Mouse (Mus musculus) spleen, adult 2 months (tissue): Measurements from ENCODE around the gene Mcl1. TPM values are rescaled to one million over a fixed set of nuclear protein-coding genes. Genes with fewer than 3 reads are reported as not detected.

ENCODE experiments used
- DNase-seq, 2 experiments: peaks; one replicate each; pipeline versions ENCODE4 v3.0.0 to v3.0.0-alpha.2; 2012 to 2021; ENCODE audit warnings: low spot score in 2 of 2, low read depth in 1 of 2
- H3K27ac ChIP-seq: fragments of 200-500 bp; 2 replicates; pipeline ENCODE4 v1.5.1; 2012; ENCODE audit warnings: low read length, inconsistent platforms; ENCODE audit not compliant: insufficient read depth
- H3K27me3 ChIP-seq: fragments of 200-500 bp; 2 replicates; pipeline ENCODE4 v1.6.1; 2012; ENCODE audit warnings: mild to moderate bottlenecking, moderate library complexity, low read length, inconsistent platforms; ENCODE audit not compliant: control insufficient read depth, insufficient read depth
- H3K36me3 ChIP-seq: fragments of 200-500 bp; 2 replicates; pipeline ENCODE4 v1.6.1; 2012; ENCODE audit warnings: mild to moderate bottlenecking, low read length, inconsistent platforms; ENCODE audit not compliant: control insufficient read depth, insufficient read depth
- H3K4me1 ChIP-seq: fragments of 200-500 bp; 2 replicates; pipeline ENCODE4 v1.6.1; 2011; ENCODE audit warnings: inconsistent platforms; ENCODE audit not compliant: control insufficient read depth, insufficient read depth, insufficient read length
- H3K4me3 ChIP-seq: fragments of 200-500 bp; 2 replicates; pipeline ENCODE4 v1.5.1; 2011; ENCODE audit warnings: mild to moderate bottlenecking, inconsistent platforms; ENCODE audit not compliant: insufficient read depth, insufficient read length; ENCODE audit errors: extremely low read depth
- CTCF ChIP-seq: fragments of 200-500 bp; IDR thresholded peaks from 2 replicates; pipeline ENCODE4 v1.5.1; 2011; ENCODE audit warnings: mild to moderate bottlenecking, inconsistent platforms; ENCODE audit not compliant: insufficient read depth, insufficient read length, insufficient replicate concordance; ENCODE audit errors: extremely low read depth
- POLR2A ChIP-seq: fragments of 200-500 bp; IDR thresholded peaks from 2 replicates; pipeline ENCODE4 v1.6.1; 2011; ENCODE audit warnings: low read depth, low read length, inconsistent platforms
- WGBS: fragments of 180-500 bp; shearing (Covaris S2); methylation state at CpG from one replicate; pipeline ENCODE4 v1.1.7; 2018; 5-methylcytosine and 5-hydroxymethylcytosine counted together
- polyA plus RNA-seq: library from polyadenylated mRNA; depleted of rRNA; stranded (reverse); fragments of >200 nt; gene quantifications from 2 replicates; pipeline ENCODE4 v1.2.3, GENCODE M21; 2012

Gene Mcl1
- polyA plus RNA-seq, 1 experiment, result 169 TPM

DNA sequence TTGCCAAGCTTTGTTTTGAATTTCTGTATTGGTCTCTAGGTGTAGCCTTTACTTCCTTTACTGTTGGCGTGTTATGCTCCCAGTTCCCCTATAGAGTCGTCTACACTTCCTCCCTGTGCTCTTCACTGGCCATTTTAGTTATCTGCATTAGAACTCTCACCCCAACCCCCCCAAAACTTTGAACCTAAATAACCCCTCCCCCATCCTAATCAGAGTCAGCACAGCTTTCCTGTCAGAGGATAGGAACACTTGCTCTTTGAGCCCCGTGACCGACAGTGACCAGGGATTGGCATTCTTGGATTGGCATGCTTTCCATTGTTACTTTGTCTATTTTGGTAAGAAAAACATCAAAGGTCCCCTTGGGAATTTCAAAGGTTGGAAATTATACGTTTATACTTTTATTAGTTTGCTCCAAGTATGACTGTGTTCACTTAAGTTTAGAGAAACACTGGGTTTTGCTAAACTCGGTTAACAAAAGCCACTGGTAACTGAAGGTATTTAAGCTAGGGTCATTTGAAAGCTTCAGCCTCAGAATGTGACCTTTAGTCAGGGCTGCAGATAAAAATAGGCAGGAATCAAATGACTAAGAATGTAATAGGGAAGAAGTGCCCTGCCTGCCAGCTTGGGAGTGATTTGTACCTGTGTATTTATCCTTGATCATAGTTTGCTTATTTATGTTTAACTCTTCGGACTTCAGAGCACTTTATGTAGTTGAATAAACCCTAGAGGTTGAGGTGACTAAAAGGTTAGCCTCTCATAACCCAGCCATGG lies 3.5 kb downstream of the Mcl1 start:
- DNase-seq, result no peak
- H3K4me1 ChIP-seq, result peaks cover 29% of the 10 kb centered on the region
- WGBS, result 14% methylated on average over 7 of the region's 7 CpGs
- H3K4me3 ChIP-seq, result peak overlapping the region; percentile 46
- peaks cover 41% of the 10 kb centered on the region for H3K36me3 ChIP-seq
- TF ChIP-seq POLR2A, result no peak
- TF ChIP-seq CTCF, result no peak
- peak overlapping the region; percentile 64; the same call in 1 of the 2 replicates for H3K27ac ChIP-seq
- no peaks in the 10 kb centered on the region for H3K27me3 ChIP-seq

DNA sequence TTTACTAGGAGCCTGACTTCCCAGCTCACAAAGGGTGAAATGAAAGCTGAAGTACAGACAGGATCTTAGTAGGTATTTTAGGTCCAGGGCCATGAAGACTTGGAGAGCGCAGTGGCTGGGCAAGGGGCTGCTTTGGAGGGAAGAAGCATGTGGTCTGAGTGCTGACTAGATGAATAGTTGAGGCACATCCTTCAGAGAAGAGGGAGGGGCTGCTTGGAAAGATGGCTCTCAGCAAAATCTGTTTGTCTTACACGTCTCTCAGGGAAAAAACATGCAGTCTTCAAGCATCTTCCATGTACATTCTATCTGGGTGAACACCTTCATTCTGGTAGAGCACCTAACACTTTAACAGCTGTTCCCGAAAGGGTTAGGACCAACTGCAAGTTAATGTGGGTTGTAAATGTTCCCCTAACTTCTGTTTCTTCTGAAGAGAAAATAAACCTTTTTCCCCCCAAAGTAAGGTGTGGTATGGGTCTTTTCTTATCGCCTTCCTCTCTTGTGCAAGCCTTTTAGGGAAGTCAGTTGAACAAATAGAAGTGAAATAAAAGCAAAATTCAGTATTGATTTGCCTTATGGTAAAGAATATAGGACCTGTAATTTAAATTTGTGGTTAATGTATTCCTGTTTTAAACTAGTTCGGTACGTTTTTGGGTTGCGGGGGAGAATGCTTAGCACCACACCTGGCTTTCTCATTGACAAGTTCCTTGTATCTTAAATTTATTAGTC lies 4.3 kb downstream of the Mcl1 start:
- Histone ChIP-seq H3K4me1 (peaks cover 36% of the 10 kb centered on the region), H3K27me3 (no peaks in the 10 kb centered on the region), H3K27ac (peak overlapping the region; percentile 64), H3K36me3 (peaks cover 41% of the 10 kb centered on the region), H3K4me3 (peak overlapping the region; percentile 24)
- 29% methylated on average over 7 of the region's 7 CpGs for WGBS
- DNase-seq, result no peak
- no peak for TF ChIP-seq POLR2A
- no peak for TF ChIP-seq CTCF

DNA sequence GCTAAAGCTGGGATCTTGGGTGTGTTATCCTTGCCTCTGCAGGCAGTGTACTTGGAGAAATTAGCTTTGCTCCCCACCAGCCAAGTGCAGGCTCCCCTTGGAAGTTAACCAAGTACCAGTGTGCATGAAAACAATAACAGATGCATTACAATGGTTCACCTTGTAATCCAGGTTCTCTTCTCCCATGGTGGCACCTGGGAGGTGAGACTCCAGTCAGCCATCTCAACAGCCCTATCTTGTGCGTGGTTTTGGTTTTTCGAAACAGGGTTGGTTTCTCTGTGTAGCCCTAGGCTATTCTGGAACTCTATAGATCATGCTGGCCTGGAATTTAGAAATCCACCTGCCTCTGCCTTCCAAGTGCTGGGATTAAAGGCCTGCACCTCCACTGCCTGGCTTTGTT lies 4.9 kb downstream of the Mcl1 start:
- Histone ChIP-seq H3K27ac (peak overlapping the region; percentile 59), H3K4me1 (peaks cover 42% of the 10 kb centered on the region), H3K27me3 (no peaks in the 10 kb centered on the region), H3K4me3 (peak overlapping the region; percentile 6; the same call in 1 of the 2 replicates), H3K36me3 (peaks cover 41% of the 10 kb centered on the region)
- DNase-seq, result no peak
- 38% methylated on average over 2 of the region's 2 CpGs for WGBS
- no peak for TF ChIP-seq CTCF
- no peak for TF ChIP-seq POLR2A

DNA sequence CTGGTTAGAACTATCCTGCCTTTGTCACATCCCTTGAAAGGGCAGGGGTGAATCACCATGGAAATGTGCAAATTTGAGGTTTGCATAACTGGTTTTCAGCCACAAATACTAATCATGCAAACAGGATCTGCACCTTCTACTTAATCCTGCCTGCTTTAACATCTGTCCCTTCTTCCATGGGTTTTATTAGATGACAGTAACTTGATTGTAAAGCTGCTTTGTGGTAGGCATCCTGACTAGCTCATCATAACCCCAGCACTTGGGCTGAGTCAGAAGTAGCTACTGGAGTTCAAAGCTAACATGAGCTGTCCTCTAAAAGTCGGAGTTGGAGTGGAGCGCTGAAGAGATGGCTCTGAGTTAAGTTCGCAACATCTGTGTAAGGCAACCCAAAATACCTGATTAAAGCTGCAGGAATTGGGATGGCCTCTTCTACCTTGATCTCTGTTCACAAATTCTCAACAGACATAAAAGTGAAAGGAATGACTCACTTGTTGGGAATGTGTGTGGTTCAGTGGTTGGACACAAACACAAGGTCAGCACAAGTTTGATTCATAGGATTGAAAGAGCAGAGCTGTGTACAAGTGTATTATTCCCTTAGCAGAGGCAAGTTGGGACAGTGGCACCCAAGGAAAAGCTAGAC lies 5.5 kb downstream of the Mcl1 start:
- H3K36me3 ChIP-seq, result peaks cover 40% of the 10 kb centered on the region
- peaks cover 43% of the 10 kb centered on the region for H3K4me1 ChIP-seq
- H3K27ac ChIP-seq, result peak overlapping the region; percentile 59
- 75% methylated on average over 3 of the region's 3 CpGs for WGBS
- no peak for DNase-seq
- TF ChIP-seq CTCF (no peak), POLR2A (no peak)
- no peaks in the 10 kb centered on the region for H3K27me3 ChIP-seq
- H3K4me3 ChIP-seq, result no peak overlapping the region

DNA sequence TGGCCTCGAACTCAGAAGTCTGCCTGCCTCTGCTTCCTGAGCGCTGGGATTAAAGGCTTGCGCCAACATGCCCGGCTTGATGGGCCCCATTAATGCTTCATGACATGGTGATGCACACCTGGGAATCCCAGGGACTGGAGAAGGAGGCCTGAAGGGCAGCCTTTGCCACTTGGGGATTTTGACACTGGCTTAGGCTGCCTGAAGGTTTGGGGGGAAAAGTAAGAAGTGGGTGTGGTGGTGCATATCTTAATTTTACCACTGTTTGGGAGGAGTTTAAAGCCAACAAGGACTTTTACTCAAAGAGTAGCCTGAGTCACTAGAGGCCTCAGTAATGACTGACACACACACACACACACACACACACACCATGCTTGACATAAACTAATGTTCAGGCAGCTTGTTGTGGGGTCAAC lies 6.4 kb downstream of the Mcl1 start:
- H3K4me3 ChIP-seq, result no peak overlapping the region
- H3K27me3 ChIP-seq, result no peaks in the 10 kb centered on the region
- H3K27ac ChIP-seq, result peak overlapping the region; percentile 59
- peaks cover 36% of the 10 kb centered on the region for H3K36me3 ChIP-seq
- TF ChIP-seq CTCF (no peak), POLR2A (no peak)
- 81% methylated on average over 4 of the region's 4 CpGs for WGBS
- DNase-seq, result no peak
- H3K4me1 ChIP-seq, result peaks cover 51% of the 10 kb centered on the region

DNA sequence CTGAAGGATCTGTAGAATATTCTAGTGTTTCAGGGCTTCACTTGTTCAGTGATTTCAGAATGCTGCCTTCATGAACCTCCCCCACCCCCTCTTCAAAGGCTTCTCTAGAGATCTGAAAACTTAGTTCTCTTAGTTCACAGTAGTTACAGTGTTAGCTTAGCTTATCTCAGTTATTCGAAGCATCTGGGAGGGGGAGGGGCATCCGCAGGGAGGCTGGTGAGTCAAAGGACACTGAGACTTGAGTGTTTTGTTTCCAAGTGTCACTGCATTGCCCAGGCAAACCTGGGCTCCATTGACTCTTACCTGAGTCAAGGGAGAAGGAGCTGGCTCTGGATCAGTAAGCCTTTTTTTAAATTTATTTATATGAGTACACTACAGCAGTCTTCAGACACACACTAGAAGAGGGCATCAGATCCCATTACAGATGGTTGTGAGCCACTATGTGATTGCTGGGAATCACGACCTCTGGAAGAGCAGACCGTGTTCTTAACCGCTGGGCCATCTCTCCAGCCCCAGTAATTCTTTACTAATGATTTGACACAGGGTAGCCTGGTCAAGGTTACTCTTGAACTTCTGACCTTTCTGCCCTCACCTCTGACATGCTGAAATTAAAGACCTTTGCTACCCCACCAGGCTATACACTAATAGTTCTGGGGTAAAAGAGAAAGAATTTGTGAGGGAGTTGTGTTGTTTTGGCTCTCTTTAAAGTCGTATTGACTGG lies 7.7 kb downstream of the Mcl1 start:
- Histone ChIP-seq H3K4me3 (no peak overlapping the region), H3K4me1 (peaks cover 56% of the 10 kb centered on the region), H3K27me3 (no peaks in the 10 kb centered on the region), H3K36me3 (peaks cover 23% of the 10 kb centered on the region), H3K27ac (peak overlapping the region; percentile 50)
- TF ChIP-seq POLR2A (no peak), CTCF (no peak)
- 67% methylated on average over 6 of the region's 6 CpGs for WGBS
- peak; percentile 45 to 46 for DNase-seq
